Mouse (Mus musculus): ENCODE data around the gene Ankrd63. TPM values are rescaled to one million over a fixed set of nuclear protein-coding genes. Genes with fewer than 3 reads are reported as not detected.

Ankrd63 gene
- polyA plus RNA-seq (2014; fragmentation: Illumina TruSeq; extraction: RNeasy Lipid Tissue Mini Kit (QIAGEN cat#74804); ENCODE audit: low read depth, low replicate concordance): 1.6 TPM

DNA sequence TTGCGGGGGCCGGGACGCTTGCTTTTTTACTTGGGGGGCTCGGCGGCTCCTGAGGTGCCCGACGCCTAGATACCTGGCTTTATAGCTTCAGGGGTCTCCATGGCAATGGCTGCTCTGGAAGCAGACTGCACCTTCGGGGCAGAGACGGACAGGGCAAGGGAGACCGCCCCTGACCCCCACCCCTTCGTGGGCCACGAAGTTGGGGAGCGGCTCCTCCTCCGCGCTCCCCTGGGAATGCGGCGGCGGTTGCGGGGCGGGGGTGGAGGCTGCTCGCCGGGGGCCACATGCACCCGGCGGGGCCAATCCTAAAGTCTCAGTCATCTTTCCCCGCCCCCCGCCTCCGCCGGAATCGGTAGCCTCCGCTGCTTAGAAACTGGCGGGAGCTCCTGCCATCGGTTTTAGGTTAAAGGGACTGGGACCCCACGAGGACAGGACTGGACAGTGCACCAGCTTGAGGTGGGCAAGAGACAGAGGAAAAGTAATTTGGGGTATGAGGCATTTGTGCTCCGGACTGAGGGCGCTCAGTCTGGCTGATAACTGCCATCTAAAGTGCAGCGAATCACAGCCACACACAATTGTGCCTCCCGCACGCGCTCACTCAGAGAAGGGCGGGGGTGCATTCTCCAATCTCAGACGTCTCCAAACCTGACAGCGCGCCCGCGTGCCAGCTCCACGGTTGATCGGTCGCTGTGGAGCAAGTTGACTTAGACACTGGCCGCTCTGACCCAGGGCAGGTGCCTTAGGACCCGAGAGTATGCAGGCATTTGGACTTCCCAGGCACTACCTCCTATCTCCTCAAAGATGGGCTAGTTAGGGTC, at the start of gene Ankrd63:
Gene Ankrd63, minus strand, starts transcription at position 51 of the 818 bp plus-strand sequence.

DNA sequence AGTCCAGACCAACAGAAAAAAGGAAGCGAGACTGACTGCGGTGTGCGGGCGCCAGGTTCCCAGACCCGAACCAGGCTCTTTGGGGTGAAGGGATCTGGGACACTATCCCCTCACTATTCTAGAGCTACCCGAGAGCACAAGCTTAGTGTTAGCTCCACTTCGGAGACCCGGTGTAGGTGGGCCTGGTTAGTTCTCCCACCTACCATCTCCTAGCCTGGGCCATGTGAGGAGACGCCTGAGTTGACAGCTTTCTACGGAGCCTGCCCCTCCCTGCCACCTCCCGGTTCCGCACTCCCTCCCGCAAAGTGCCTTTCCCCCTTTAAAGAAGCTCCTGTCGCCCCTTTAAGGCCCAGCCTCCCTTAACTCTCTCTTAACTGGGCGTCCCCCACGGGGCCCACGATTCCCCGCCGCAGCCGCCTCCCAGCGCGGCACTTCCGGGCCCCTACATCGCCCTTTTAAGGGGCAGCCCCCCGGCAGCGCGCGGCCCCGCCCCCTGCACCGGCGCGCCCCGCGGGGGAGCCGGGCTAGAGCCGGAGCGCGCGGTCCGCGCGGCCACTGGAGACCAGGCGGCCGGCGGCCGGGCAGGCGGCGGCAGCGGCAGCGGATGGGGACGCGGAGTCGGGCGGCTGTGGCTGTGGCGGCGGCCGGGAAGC, 41.6 kb upstream of the Ankrd63 start, which contains the start of gene Inafm2:
Gene Inafm2, plus strand, starts transcription at position 527 of the 653 bp plus-strand sequence.

DNA sequence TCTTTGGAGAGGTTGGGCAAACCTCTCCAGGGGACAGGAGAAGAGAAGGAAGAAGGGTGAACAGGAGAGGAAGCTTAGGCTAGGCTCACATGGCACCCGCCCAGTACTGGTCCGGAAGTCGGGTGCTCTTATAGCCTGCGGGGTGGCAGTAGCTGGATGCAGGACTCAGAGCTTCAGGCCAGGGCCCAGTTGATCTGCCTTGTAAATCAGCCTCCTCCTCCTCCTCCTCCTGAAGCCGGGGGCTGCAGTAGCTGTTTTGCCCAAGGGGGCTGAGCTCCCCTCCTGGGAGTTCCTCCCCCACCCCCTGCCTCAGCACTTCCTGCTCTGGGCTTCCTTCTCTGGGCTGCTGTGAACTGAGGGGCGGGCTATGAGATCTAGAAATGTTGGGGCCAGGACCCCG, 24.6 kb upstream of the Ankrd63 start, which contains the start of gene Plcb2:
Gene Plcb2, minus strand, starts transcription at position 102 of the 400 bp plus-strand sequence.

GRCm38 (mm10) chr2:118662902-118663803, 40.6 kb downstream of the Ankrd63 start, which contains the start of gene Pak6:
Pak6 (plus strand) TSS chr2:118663303.

Other genes starting within 250 kb of the Ankrd63 start
- gene Srp14, start 224.3 kb downstream of the Ankrd63 start, polyA plus RNA-seq (2014; fragmentation: Illumina TruSeq; extraction: RNeasy Lipid Tissue Mini Kit (QIAGEN cat#74804); ENCODE audit: low read depth, low replicate concordance): 153 TPM
- 2.6 TPM for gene Bmf, start 154.3 kb downstream of the Ankrd63 start, polyA plus RNA-seq (2014; fragmentation: Illumina TruSeq; extraction: RNeasy Lipid Tissue Mini Kit (QIAGEN cat#74804); ENCODE audit: low read depth, low replicate concordance)
- 0.58 TPM for gene Bub1b, start 105.8 kb downstream of the Ankrd63 start, polyA plus RNA-seq (2014; fragmentation: Illumina TruSeq; extraction: RNeasy Lipid Tissue Mini Kit (QIAGEN cat#74804); ENCODE audit: low read depth, low replicate concordance)
- gene Pak6, start 40.7 kb downstream of the Ankrd63 start, polyA plus RNA-seq (2014; fragmentation: Illumina TruSeq; extraction: RNeasy Lipid Tissue Mini Kit (QIAGEN cat#74804); ENCODE audit: low read depth, low replicate concordance): 15.7 TPM
- gene Plcb2, start 24.5 kb upstream of the Ankrd63 start, polyA plus RNA-seq (2014; fragmentation: Illumina TruSeq; extraction: RNeasy Lipid Tissue Mini Kit (QIAGEN cat#74804); ENCODE audit: low read depth, low replicate concordance): 2.8 TPM
- 18.1 TPM for gene Inafm2, start 41.8 kb upstream of the Ankrd63 start, polyA plus RNA-seq (2014; fragmentation: Illumina TruSeq; extraction: RNeasy Lipid Tissue Mini Kit (QIAGEN cat#74804); ENCODE audit: low read depth, low replicate concordance)
- gene Ccdc9b, start 58.7 kb upstream of the Ankrd63 start, polyA plus RNA-seq (2014; fragmentation: Illumina TruSeq; extraction: RNeasy Lipid Tissue Mini Kit (QIAGEN cat#74804); ENCODE audit: low read depth, low replicate concordance): 25.3 TPM
- gene Phgr1, start 68.8 kb upstream of the Ankrd63 start, polyA plus RNA-seq (2014; fragmentation: Illumina TruSeq; extraction: RNeasy Lipid Tissue Mini Kit (QIAGEN cat#74804); ENCODE audit: low read depth, low replicate concordance): not detected
- gene Disp2, start 75.8 kb upstream of the Ankrd63 start, polyA plus RNA-seq (2014; fragmentation: Illumina TruSeq; extraction: RNeasy Lipid Tissue Mini Kit (QIAGEN cat#74804); ENCODE audit: low read depth, low replicate concordance): not detected
- gene Knstrn, start 110.0 kb upstream of the Ankrd63 start, polyA plus RNA-seq (2014; fragmentation: Illumina TruSeq; extraction: RNeasy Lipid Tissue Mini Kit (QIAGEN cat#74804); ENCODE audit: low read depth, low replicate concordance): 0.86 TPM
- gene Ivd, start 158.0 kb upstream of the Ankrd63 start, polyA plus RNA-seq (2014; fragmentation: Illumina TruSeq; extraction: RNeasy Lipid Tissue Mini Kit (QIAGEN cat#74804); ENCODE audit: low read depth, low replicate concordance): 343 TPM
- gene Bahd1, start 196.4 kb upstream of the Ankrd63 start, polyA plus RNA-seq (2014; fragmentation: Illumina TruSeq; extraction: RNeasy Lipid Tissue Mini Kit (QIAGEN cat#74804); ENCODE audit: low read depth, low replicate concordance): 9.3 TPM
- 6.8 TPM for gene Chst14, start 222.5 kb upstream of the Ankrd63 start, polyA plus RNA-seq (2014; fragmentation: Illumina TruSeq; extraction: RNeasy Lipid Tissue Mini Kit (QIAGEN cat#74804); ENCODE audit: low read depth, low replicate concordance)

All from heart, adult 10 weeks (tissue).